Mouse (Mus musculus): ENCODE results near the gene Tmem104.

GRCm38 (mm10) chr11:115160016-115160797, 27.1 kb upstream of the Tmem104 start:
- TF ChIP-seq GATA1 (IDR thresholded peaks at IDR 0.05; ENCODE audit: low read length) (no peak), TAL1 (IDR thresholded peaks at IDR 0.05; ENCODE audit: low read length) (no peak)

Measured in erythroblast, embryonic 14.5 days (primary cell).